Mouse (Mus musculus) small intestine, adult 10 weeks (tissue): ENCODE data around the gene Wwp2. TPM values are rescaled to one million over a fixed set of nuclear protein-coding genes. Genes with fewer than 3 reads are reported as not detected.

Experiments used
- polyA plus RNA-seq: library from polyadenylated mRNA; stranded (reverse); fragments of 350-450 nt; fragmentation: Illumina TruSeq; extraction: RNeasy Lipid Tissue Mini Kit (QIAGEN cat#74804); gene quantifications from one replicate; pipeline ENCODE4 v1.2.3, GENCODE M21; 2014; ENCODE audit warnings: low replicate concordance

Gene Wwp2
- 6.6 TPM for polyA plus RNA-seq

GRCm38 (mm10) chr8:107435962-107436831 lies at the start of gene Wwp2:
Wwp2 (plus strand) TSS chr8:107436365.

DNA sequence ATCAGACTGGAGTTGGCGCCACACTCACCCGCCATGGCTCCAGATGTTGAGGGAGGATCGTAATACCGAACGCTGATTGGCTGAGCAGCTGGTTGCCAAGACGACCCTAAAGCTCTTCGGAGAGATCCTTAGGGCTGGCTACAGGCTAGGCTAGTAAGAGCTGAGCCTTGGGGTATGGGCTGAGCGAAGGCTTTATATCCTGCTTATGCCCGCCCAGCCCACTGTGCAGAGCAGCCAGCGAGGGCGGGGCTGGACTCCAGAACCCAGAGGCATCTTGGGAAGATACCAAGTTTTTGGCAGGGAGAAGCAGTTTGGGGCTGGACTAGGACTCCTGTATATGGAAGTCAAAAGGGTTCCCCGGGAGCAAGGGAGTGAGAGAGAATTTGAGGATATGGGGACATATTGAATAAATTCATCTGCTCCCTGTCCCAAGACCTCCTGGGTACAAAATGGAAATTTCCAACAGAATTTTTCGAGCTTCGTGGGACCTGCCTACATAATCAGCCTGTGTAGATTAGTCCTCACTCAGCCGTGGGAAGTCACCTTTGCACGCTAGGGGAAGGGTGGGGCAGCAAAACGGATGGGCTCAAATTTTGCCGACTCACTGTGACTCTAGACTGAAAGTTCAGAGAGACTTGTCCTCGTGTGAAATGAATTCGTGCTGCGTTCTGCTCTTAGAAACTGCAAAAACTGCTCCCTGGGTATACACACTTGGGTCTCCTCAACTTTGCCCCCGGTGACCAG lies 33.0 kb upstream of the Wwp2 start, which contains the start of gene Nqo1:
TSS of gene Nqo1 (minus strand) at position 169 of the 744 bp plus-strand sequence.

DNA sequence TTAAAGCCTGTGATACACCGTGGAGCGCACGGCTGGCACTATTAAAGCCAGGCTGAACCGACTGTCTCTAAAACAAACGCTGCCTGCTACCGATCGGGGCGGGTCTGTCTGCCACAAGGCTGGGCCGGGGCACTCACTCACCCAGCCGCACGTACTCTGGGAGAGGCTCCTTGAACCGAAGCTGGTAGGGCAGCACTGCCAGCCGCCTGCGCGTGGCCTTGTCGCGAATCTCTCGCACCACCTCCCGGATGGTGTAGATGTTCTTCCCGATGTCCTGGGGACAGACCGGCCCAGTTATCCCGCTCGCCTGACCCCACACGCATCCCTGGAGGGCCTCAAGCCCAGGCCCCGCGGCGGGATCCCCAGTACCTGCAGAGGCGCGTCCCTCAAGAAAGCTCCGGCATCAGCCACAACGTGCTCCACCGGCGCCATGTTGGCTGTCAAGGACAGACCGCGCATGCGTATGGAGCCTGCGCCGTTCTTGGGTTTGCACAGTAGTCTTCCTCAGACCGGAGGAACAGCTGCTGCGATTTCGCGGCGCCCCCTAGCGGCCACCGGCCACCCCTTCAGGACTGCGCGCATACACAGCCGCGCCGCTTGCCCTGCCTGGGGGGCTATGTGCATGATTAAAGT lies 11.5 kb upstream of the Wwp2 start, which contains the start of gene Nob1:
TSS of gene Nob1 (minus strand) at position 455 of the 633 bp plus-strand sequence.

GRCm38 (mm10) chr8:107587995-107588780 lies 152.0 kb downstream of the Wwp2 start, which contains the start of gene Psmd7:
Psmd7 (minus strand) TSS chr8:107588464.

Other genes with a start within 250 kb of the Wwp2 start
- 77.4 TPM for gene Nfat5, start 142.9 kb upstream of the Wwp2 start, polyA plus RNA-seq
- 64.2 TPM for gene Nqo1, start 33.2 kb upstream of the Wwp2 start, polyA plus RNA-seq
- gene Nob1, start 11.3 kb upstream of the Wwp2 start, polyA plus RNA-seq = 2.0 TPM
- 55.9 TPM for gene Psmd7, start 152.1 kb downstream of the Wwp2 start, polyA plus RNA-seq